Mouse (Mus musculus): ENCODE measurements at regions not wholly inside any gene's neighbourhood (a gene's known extent, or its start where the extent isn't known, plus 50 kb on each side); places are given as distances from the start of the nearest gene placed in this dataset.

DNA sequence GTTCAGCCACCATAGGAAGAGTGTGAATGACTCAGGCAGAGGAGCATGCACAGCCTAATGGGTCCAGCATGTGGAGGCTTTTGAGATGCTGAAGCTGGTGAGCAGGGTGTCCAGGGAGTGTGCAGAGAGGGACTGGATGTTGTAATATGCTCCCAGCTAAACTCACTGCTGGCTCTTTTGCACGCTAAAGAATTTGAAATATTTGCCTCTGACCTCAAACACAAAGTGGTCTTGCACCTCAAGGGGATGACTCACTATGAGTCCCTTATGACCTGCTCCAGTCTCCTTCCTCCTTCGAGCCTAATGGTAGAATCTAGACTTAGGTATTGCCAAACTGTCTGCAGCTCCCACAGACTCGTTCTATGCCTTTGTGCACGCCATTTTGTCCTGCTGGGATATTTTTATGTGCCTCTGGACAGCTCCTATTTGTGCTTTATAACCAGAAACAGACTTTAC is 55.0 kb upstream of the Slit3 start:
- no peak for DNase-seq (ENCODE audit: low read depth, low spot score)

DNA sequence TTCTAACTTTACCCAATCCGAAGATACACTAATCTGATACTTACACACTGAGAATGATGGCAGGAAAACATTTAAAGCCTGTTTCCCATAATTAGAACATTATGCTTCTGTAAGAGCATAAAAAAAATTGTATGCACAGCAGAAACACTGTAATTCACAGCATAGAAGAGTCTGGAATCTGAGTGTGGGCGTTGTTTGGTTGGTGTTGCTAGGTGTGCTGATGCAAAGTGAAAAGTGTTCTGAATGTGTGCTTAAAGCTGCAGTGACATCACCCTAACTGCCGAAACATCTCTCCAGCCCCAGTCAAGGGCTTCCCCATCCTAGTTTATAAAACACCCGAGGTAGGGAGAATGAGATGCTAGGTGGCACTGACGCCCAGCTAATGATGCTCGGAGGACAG is 63.2 kb upstream of the Slit3 start:
- DNase-seq (ENCODE audit: low read depth, low spot score): no peak

DNA sequence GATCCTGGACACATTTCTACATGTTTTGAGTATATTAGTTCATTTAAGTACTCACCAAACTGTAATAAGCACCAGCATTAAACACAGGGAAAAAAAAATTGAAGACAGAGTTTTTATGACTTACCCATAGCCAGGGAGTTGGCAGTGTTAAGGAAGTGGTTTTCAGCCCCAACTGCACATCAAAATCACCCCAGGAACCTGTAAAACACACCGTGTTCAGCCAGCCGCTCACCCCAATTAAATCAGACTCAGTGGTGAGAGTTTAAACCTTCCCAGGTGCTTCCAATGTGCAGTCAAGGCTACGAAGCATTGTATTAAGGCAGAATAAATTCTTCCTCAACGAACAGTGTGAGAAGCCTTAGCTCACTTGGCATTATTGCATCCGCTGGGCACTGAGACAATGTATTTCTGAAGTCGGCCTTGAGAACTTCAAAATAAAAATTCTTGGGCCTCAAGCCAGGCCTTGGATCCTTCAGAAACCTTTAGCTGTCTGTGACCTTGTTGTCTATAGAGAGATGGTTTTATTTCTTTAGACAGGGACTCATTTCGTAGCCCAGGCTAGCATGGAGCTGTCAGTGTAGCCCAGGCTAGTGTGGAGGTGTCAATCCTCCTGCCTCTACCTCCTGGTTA is 65.4 kb upstream of the Slit3 start:
- no peak for DNase-seq (ENCODE audit: low read depth, low spot score)

DNA sequence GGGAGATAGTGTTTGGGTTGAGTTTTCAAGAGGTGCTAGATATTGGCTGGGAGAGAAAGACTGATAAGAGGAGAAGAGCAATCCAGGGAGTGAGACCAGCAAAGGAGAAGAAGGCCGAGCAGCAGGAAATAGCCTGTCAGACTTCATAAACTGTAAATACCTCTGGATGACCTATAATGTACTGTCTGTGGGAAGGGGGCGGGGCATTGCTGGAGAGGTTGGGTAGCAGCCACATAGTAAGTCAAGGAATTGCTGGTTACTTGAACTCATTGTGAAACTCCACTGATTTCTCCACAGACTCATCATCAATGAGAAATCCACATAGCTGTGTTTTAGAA is 67.4 kb upstream of the Slit3 start:
- DNase-seq (ENCODE audit: low read depth, low spot score): no peak

DNA sequence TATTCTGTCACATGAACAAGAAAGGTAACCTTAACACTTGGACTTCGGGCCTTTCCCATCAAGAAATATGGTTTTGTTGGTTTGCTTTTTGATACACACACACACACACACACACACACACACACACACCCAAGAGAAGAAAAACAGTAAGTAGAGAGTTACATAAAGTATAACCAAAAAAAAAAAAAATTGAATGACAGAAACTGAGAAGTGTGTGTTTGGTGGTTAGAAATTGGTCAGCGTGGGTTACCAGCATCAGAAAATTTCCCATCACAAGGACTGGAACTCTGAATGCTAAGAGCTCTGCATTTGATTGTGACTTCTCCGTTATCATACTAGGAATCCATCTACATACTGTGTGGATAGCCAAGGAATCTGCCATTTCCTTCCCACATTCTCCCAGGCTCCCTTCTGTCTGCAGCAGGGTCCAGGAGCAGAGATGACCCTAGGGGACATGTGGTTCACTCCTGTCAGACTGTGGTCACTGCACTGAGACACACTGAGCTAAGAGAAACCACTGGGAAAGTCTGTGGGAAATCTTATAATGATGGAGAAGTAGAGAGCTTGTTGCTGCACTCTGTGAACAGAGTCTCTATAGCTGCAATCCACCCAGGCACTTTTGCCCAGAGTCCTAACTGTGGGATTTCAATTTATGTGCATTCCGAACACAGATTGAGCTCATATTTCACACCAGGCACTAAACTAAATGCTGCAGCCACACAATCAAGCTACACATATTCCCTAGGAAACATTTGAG is 68.0 kb upstream of the Slit3 start:
- no peak for DNase-seq (ENCODE audit: low read depth, low spot score)

DNA sequence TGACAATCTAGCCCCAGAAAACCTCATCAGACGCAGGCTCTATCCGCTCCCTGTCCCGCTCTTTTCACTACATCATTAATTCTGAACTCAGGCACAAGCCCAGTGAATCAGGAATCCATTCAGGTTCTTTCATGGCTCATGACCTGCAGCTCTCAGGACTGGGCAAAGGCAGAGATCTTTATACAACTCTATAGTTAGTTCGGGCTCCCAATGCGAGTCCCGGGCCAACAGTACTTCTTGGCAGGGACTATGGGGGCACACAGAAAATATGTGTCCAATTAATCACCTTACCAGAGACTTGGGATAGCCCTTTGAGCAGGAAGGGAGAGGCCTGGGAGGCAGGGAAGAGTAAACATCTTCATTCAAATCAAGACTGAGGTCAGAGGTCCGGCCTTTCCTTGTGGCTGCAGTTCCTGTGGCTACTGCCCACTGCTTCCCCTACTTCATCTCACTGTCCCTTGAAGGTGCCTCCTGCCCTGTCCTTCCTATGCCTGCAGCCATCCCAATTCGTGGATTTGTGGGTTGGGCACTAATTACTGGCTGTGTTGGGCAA is 71.3 kb upstream of the Slit3 start:
- DNase-seq (ENCODE audit: low read depth, low spot score): no peak

DNA sequence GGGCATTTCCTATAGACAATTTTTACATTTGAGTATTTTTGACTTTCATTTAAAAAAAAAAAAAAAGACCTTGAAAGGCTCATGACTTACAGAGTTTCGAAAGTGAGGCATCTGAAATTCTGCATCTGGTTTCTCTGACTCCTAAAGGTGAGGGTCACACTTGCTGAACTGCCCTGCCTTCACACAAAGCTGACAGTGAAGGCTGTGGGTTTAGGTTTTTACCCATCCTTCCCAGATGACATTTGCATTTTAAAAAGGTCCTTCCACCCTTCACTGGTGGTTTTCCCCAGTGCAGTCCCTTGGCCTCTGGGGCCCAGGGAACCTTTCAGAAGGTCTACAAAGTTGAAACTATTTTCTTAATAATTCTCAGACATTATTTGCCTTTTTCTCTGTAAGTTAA is 76.4 kb upstream of the Slit3 start:
- DNase-seq (ENCODE audit: low read depth, low spot score): no peak

DNA sequence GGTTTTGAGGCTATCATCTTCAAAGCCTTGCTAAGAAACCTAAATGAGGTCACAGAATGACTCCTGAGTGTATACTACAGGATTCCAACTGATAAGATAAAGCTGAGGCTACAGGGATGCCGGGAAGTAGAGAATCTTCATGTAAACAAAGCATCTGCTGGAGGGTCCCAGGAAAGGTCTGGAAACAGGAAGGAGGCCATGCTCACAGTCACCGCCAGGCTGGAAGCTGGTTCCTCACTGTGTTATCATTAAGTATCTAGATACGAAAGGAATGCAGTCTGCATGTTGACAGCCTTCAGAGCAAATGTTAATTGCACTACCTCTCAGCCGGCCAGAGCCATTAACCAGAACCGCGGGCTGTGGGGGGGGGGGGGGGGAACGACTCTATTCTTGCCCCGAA is 96.6 kb upstream of the Slit3 start:
- DNase-seq (ENCODE audit: low read depth, low spot score): no peak

DNA sequence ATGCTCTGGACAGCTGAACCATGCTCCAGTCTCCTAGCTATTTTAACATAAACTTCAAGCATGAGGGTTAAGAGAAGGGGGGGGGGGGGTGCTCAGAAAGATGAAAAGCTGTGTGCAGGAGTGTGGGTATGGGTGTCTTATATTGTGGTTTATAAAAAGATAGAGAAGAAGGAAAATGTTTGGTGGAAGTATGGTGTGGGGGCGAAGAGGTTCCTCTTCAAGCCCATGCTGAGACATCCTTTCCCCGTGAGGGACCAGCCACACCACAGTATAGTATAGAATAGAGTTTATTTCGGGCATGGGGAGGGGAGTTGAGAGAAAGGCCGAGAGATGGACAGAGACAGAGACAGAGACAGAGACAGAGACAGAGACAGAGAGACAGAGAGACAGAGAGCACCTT is 97.2 kb upstream of the Slit3 start:
- no peak for DNase-seq (ENCODE audit: low read depth, low spot score)

DNA sequence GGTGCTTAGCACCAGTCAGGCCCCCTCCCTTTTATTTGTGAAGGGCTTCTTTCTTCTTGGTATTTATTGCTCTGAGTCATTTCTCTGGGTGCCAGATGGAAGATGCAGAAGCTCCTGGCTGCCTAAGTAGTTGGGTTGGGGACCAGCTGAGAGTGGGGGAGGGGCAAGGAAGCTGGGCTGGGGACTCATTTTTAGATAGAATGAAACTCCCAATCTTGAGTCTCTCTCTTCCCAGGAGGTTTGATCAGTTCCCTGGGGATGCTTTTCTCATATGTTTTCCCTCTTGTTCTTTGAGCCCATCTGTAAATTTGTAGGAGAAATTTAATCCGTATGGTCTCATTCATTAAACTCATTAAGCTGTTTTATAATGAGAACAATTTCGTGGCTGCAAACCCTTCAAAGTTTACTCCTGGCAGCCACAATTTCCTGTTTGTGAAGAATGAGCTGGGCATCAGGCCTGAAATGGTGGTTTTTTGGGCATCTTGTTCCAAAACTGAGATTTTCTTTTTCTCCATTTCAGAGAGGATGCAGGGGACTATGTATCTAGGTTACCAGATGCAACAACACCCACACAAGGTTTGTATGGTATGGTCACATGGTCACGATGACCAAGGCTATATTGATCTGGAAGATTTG is 98.9 kb upstream of the Slit3 start:
- DNase-seq (ENCODE audit: low read depth, low spot score): no peak

DNA sequence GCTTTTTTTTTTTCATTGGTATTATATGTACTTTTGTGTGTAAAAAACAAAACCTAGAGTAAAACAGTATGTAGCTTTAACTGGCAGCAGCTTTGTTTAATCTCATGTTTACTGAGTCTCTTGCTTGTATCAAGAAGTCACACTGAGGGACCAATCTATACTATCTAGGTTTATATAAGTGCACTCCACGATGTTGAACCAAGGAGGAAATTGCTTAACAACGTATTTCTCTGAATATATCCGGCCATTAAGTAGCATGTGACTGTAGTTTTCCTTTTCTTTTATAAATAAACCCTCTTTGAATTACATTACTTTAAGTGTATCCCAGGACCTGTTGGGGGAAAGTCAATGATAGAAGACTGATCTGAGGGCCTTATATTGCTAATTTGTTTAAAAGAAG is 104.0 kb upstream of the Slit3 start:
- DNase-seq (ENCODE audit: low read depth, low spot score): no peak

DNA sequence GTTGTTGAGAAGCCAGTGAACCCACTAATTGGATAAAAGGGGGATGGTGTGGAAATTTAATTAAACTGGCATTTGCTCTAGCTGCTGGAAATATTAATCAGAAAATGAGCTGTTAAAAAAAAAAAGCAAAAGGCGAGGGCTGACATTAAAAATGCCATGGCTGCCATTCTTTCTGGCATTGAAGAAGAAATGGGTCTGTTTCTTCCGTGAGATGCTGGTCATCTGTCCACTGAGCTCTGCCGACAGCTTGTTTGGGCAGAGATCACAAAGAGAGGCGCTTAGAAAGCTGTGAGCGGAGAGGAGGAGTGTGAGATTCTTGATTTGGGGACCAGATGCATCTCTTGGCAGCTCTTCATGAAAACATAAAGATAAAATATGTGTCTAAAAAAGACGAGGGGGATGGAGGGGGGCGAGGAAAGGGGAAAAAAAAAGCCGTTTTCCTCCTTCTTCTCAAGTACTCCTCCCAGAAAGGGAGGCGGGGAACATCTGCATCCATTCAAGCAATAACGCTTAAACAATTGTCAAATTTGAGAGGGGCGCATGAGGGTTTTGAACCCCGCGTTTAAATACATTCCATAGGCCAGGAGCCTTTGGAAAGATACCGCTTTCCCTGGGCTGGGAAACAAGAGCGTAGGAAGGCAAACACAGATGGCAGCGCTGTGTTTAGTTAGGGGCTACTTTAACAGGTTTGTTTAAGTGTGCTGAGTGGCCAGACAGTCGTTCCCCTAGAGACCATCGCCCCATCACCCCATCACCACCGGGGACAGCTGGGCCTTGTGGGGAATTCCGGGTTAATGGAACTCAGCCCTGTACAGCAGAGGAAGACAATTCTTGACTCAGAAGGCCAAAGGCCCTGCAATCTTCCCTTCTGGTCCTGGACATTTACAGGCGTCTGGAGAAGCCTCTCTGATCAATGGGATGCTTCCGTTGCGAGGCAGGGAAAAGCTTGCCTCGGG is 109.2 kb upstream of the Slit3 start:
- no peak for DNase-seq (ENCODE audit: low read depth, low spot score)

DNA sequence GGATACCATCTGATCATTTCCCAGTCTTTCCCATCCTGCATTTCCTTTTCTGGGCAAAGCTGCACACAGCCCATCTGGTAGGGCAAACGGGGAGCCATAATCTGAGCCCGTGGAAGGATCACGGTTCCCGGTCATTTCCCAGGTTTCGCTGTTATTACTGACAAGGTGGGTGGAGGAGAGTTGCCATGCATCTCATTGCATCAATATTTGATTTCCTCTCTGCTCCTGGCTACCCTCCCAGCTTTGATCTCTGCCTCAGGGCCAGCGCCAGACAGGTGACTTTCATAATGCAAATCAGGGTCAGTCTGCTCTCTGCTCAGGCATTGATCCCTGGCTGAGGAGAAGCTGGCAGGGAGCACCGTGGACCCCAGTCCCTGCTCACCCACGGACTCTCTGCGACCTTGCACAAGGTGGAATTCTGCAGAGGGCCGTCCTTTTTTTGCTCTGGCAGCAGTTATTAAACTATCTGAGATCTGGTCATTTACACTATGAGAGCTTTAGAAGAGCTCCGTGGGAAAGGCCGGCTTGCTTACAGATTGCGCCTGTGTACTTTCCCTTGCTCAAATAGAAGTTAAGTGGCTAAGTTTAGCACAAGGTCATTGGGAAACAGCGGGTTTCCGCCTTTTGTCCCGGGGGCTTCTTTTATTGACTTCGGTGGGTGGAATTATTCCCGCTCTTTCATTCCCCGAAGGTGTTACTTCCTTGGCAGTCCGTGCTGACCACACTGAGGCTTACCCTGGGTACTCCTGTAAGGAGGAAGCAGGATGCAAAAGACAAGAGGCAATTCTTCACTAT is 114.1 kb upstream of the Slit3 start:
- no peak for DNase-seq (ENCODE audit: low read depth, low spot score)

DNA sequence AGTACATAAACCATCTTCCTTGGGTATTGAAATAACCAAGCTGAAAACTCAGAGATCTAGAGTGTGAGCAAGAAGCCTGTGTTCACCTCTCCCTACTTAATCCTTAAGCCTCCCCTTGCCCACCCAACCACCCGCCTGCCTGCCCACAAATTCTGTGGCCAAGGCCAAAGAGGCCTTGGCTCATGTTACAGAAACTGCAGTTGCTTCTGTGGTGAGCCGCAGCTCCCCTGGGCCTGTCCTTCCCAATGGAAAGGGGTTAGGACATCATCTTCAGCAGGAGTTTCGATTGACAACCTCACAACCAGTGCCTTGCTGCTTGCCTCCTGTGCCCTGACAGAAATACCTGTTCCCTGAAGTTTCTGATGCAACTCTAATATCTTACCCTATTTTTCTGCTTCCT is 115.9 kb upstream of the Slit3 start:
- DNase-seq (ENCODE audit: low read depth, low spot score): no peak

DNA sequence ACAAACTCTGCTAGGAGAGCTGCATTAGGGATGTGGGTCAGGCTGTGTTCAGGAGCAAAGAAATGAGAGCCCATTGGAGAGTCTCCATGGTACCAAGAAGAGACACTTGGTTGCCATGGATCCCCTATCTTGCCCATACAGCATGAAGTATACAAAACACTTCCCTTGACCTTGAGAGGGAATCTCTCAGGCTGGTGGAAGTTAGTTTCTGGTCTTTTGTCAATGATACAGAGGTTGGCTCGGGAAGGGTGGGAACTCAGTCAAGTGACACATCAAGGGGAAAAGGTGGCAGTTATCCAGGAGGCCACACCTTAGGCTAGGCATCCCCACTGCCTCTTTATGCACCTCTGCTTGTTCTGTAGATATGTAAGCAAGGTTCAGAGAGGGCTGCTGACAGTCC is 116.6 kb upstream of the Slit3 start:
- no peak for DNase-seq (ENCODE audit: low read depth, low spot score)

DNA sequence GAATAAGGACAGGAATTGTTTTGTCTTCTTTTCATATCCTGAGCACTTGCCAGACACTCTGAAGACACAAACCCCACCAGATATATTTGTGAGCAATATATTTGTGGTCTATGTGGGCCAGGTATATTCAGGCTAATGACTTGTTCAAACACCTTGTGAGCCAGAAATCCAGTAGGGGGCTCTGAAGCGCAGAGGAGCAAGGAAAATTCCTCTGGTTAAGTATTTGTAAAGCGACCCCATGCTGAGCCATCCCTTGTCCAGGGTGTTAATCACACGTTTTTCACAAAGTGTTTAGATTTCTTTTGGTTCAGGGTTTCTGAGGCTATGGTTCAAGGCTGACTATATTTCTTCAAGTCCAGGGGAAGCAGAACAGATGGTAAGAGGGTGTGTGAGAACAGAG is 117.1 kb upstream of the Slit3 start:
- DNase-seq (ENCODE audit: low read depth, low spot score): no peak

DNA sequence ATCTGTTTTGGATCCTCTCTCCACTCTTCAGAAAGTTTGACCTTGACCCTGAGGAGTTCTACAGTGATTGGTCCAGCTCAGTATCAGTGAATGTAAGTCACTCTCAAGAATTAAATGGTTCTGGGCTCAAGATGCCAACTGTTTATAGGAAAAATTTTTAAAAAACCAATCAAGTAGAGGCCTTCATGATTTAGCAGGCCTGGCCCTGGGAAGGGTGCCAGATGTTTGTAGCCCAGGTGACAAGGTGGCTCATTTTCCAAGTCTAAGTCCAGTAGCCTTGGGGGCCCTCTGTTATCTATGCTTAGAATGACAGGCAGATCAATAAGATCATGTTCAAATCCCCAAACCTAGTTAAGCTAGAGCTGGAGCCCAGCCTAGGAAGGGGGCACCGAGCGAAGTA is 123.1 kb upstream of the Slit3 start:
- DNase-seq (ENCODE audit: low read depth, low spot score): no peak

DNA sequence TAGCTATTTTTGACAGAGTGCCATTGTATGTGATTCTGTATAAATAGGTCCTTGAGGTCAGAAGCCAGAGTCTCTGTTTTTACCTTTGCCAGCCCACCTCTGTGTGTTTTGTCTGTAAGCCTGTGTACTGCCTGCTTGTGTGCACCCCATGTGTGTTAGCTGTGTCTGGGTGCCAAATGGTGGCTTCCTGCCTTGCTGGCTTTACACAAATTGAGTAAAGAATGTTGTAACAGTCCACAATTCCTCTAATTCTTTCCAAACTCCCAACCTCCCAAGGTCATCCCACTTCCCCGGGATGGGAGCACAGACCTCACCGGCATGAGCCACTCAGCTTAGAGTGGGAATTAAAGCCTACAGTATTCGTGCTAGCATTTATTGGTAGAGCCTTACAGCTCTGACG is 125.5 kb upstream of the Slit3 start:
- DNase-seq (ENCODE audit: low read depth, low spot score): no peak

DNA sequence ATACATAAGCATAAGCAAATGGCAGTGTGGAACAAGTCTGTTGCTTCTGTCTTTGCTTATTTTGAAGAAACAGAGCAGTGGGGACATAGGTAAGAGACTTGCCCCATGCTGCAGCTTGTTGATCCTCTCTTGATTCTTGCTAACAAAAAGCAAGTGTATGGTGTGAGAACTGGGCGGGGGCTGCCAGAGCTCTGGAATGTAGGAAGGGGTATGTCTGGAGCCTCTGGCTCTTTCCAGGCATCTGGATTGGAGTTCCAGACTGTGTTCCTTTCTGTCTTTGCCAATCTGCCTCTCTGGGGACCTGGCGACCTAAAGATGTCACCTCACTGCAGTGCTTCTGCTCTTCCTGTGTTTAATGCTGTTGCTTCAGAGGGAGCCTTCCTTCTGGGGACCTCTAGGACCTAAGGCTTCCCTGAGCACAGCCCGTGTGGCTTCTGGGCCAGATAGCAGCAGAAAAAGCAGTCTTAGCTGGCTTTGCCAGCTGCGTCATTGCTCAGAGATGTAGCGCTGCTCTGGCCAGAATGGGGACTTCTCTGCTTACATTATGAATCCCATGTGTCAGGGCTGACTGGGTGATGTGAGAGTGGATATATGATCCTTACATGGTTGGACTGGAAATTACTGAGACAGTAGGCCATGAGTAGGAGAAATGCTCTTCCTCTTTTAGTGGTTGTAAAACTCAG is 138.1 kb upstream of the Slit3 start:
- no peak for DNase-seq (ENCODE audit: low read depth, low spot score)

DNA sequence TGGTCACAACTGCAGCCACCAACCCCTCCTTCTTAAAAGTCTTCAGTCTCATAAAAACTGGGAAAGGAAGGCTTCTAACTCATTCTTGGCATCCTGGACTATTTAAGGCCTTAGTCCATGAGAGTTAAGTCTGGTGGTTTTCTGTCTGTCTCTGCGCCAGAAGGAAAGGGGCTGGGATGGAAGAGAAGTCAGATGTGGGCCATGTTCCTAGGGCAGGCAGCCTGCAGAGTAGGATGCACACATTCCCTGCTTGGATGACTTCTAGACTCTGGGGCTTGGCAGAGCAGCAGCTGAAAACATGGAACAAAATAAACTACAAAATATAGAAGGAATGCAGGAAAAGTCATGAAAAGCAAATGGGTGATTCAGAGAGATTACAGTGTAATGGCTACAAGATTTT is 140.8 kb upstream of the Slit3 start:
- DNase-seq (ENCODE audit: low read depth, low spot score): no peak

Data from CD4-positive helper T cell, adult 2 months (primary cell).